Mouse (Mus musculus): ENCODE measurements around the gene Xrcc4. TPM values are rescaled to one million over a fixed set of nuclear protein-coding genes. Genes with fewer than 3 reads are reported as not detected.

Gene Xrcc4
- polyA plus RNA-seq, 1 experiment = 0.06 TPM

DNA sequence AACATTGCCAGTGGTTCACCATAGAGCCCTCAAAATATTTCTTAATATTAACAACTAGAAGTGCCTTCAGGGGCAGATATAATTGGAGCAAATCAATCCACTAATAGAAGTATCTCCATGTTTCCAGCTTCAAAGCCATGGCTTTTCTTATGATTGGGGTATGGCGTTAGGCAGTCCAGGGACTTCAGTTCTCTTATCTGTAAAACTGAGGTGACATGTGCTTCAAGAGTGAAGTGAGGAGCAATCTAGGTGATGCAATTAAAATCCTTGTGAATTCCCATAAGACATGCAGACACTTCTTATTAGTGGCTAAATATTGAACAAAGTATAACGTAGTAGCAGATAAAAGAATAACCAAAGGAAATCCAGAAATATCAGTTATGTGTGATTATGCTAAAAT lies 238.7 kb downstream of the Xrcc4 start:
- Histone ChIP-seq H3K4me3 (replicated peaks) (no peak overlapping the region), H3K4me1 (ENCODE audit: control insufficient read depth) (no peaks in the 10 kb centered on the region), H3K9me3 (ENCODE audit: control insufficient read depth, low read length) (no peaks in the 10 kb centered on the region), H3K36me3 (ENCODE audit: control insufficient read depth) (no peaks in the 10 kb centered on the region), H3K27me3 (ENCODE audit: control insufficient read depth) (no peaks in the 10 kb centered on the region)
- TF ChIP-seq GATA1 (IDR thresholded peaks at IDR 0.05; ENCODE audit: low read length) (no peak), TAL1 (IDR thresholded peaks at IDR 0.05; ENCODE audit: low read length) (no peak)

DNA sequence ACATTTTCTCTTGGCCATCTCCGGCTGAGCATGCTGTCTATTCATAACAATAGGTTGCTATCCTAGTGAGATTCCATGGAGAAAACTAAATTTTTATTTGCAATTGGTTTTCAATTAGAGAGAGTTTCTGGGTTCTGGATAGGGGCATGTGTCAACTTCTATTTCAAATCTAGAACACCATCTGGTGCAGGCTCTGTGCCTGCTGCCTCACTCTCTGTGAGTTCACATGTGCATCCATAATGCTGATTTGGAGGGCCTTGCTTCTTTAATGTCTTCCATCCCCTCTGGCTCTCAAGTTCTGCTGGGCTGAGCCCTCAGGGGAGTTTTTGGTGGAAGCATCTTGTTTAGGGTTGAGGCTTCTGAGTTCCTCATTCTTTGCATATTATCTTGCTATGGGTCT lies 239.5 kb downstream of the Xrcc4 start:
- Histone ChIP-seq H3K27me3 (ENCODE audit: control insufficient read depth) (no peaks in the 10 kb centered on the region), H3K4me1 (ENCODE audit: control insufficient read depth) (no peaks in the 10 kb centered on the region), H3K4me3 (replicated peaks) (no peak overlapping the region), H3K36me3 (ENCODE audit: control insufficient read depth) (no peaks in the 10 kb centered on the region), H3K9me3 (ENCODE audit: control insufficient read depth, low read length) (no peaks in the 10 kb centered on the region)
- no peak for TF ChIP-seq GATA1 (IDR thresholded peaks at IDR 0.05; ENCODE audit: low read length)
- no peak for TF ChIP-seq TAL1 (IDR thresholded peaks at IDR 0.05; ENCODE audit: low read length)

DNA sequence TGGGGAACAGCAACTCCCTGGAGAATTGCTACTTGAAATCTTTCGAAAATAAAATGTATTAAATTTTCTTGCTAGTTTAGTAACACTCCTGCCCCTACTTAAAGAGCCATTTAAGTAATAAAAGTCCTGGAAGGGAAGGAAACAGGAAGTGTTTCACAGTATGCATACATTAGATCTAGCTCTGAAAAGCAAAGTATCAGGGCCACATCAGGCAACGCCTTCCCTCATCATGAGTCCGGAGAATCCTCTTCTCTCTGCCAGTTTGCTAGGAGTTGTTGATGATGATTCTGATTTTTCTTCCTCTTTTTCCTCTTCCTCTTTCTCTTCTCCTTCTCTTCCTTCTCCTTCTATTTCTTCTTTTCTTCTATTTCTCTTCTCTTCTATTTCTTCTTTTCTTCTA lies 250.8 kb downstream of the Xrcc4 start:
- TF ChIP-seq TAL1 (IDR thresholded peaks at IDR 0.05; ENCODE audit: low read length) (no peak), GATA1 (IDR thresholded peaks at IDR 0.05; ENCODE audit: low read length) (no peak)
- H3K27me3 ChIP-seq (ENCODE audit: control insufficient read depth) = no peaks in the 10 kb centered on the region
- H3K4me1 ChIP-seq (ENCODE audit: control insufficient read depth) = no peaks in the 10 kb centered on the region
- H3K36me3 ChIP-seq (ENCODE audit: control insufficient read depth) = no peaks in the 10 kb centered on the region
- H3K9me3 ChIP-seq (ENCODE audit: control insufficient read depth, low read length) = no peaks in the 10 kb centered on the region
- H3K4me3 ChIP-seq (replicated peaks) = no peak overlapping the region

DNA sequence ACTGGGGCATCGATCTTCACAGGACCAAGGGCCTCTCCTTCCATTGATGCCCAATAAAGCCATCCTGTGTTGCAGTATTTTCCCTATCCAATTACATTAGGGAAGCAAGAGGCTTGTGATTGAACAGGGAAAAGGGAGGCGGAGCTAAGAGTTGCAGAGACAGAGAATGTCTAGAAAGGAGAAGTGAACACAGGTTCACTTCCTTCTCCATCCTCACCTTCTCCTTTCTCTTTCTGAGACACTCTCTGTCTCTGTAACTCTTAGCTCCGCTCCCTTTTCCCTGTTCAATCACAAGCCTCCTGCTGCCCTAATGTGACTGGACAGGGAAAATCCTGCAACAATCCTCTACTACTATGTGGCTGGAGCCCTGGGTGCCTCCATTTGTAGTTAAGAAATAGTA lies 254.9 kb downstream of the Xrcc4 start:
- Histone ChIP-seq H3K36me3 (ENCODE audit: control insufficient read depth) (no peaks in the 10 kb centered on the region), H3K4me3 (replicated peaks) (no peak overlapping the region), H3K9me3 (ENCODE audit: control insufficient read depth, low read length) (no peaks in the 10 kb centered on the region), H3K27me3 (ENCODE audit: control insufficient read depth) (no peaks in the 10 kb centered on the region), H3K4me1 (ENCODE audit: control insufficient read depth) (no peaks in the 10 kb centered on the region)
- TF ChIP-seq GATA1 (IDR thresholded peaks at IDR 0.05; ENCODE audit: low read length) (no peak), TAL1 (IDR thresholded peaks at IDR 0.05; ENCODE audit: low read length) (no peak)

DNA sequence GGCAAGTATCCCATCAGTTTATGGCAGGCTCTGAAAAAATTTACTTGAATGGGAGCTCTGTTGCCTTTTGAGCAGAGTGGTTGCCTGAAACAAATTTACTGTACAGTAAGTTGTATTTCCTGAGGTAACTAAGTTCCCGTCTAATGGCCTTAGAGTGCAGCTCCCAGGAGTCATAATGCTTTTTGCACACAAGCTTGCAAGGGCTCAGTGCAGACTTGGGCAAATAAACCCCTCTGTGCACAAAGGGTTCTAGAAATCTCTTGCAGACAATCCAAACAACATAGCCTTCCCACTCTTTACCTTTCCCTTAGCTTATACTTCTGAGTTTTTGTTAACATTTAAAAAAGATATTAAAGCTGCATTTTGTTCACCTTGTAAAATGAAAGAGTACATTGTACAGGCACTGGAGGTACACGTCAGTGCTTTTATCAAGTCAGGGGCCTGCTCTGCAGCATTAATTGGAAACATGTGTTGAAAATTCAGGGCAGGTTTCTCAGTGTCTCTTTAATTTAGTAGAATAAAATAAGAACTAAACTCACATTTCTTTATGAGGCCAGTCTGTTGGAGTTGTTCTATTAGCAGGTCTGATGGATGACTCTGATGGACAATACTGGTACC lies 256.2 kb downstream of the Xrcc4 start:
- Histone ChIP-seq H3K36me3 (ENCODE audit: control insufficient read depth) (no peaks in the 10 kb centered on the region), H3K4me1 (ENCODE audit: control insufficient read depth) (no peaks in the 10 kb centered on the region), H3K4me3 (replicated peaks) (no peak overlapping the region), H3K9me3 (ENCODE audit: control insufficient read depth, low read length) (no peaks in the 10 kb centered on the region), H3K27me3 (ENCODE audit: control insufficient read depth) (no peaks in the 10 kb centered on the region)
- TF ChIP-seq TAL1 (IDR thresholded peaks at IDR 0.05; ENCODE audit: low read length) (no peak), GATA1 (IDR thresholded peaks at IDR 0.05; ENCODE audit: low read length) (no peak)

DNA sequence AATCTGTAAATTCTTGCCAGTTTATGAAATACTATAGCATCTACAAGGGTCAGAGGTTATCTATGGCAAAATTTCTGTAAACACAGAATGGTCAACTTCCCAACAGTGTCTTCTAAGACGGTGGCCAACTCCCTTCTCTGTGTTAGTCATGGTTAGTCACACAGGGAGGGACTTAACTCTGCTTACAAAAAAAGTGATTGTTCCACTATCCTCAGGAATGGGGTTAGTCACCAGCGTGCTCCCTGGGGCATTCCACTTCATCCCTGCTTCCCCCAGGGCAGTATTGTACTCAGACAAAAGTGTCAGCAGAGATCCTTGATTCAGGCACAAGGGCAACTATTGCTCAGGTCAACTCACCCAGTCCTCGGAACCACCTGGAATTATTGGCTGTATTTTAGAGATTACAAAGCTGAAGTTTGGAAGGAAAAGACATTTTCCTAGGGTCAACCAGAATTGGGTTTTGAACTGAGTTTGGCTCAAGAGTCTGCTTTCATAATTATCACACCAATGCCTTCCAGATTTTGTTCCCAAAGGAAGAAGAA lies 260.9 kb downstream of the Xrcc4 start:
- no peaks in the 10 kb centered on the region for H3K9me3 ChIP-seq (ENCODE audit: control insufficient read depth, low read length)
- H3K4me1 ChIP-seq (ENCODE audit: control insufficient read depth) = no peaks in the 10 kb centered on the region
- no peaks in the 10 kb centered on the region for H3K36me3 ChIP-seq (ENCODE audit: control insufficient read depth)
- H3K4me3 ChIP-seq (replicated peaks) = no peak overlapping the region
- no peak for TF ChIP-seq GATA1 (IDR thresholded peaks at IDR 0.05; ENCODE audit: low read length)
- no peaks in the 10 kb centered on the region for H3K27me3 ChIP-seq (ENCODE audit: control insufficient read depth)

DNA sequence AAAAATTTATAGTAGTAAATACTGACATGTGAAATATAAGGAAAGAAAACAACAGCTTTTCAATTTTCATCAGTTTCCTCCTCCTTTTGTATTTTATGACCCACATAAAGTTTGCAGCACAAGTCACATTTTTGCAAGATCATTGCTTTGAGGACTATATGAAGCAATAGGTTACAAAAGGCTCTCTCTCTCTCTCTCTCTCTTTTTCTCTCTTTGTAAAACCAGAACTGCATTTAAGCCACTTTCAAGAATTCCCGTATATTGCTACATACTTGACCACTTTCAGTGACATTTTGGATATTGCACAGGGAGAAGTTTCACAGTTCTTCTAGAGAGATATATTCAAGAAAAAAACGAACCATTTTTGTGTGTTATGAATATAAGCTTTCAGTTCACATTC lies 261.6 kb downstream of the Xrcc4 start:
- Histone ChIP-seq H3K27me3 (ENCODE audit: control insufficient read depth) (no peaks in the 10 kb centered on the region), H3K4me3 (replicated peaks) (no peak overlapping the region), H3K4me1 (ENCODE audit: control insufficient read depth) (no peaks in the 10 kb centered on the region), H3K9me3 (ENCODE audit: control insufficient read depth, low read length) (no peaks in the 10 kb centered on the region), H3K36me3 (ENCODE audit: control insufficient read depth) (no peaks in the 10 kb centered on the region)
- TF ChIP-seq GATA1 (IDR thresholded peaks at IDR 0.05; ENCODE audit: low read length) (no peak), TAL1 (IDR thresholded peaks at IDR 0.05; ENCODE audit: low read length) (no peak)

DNA sequence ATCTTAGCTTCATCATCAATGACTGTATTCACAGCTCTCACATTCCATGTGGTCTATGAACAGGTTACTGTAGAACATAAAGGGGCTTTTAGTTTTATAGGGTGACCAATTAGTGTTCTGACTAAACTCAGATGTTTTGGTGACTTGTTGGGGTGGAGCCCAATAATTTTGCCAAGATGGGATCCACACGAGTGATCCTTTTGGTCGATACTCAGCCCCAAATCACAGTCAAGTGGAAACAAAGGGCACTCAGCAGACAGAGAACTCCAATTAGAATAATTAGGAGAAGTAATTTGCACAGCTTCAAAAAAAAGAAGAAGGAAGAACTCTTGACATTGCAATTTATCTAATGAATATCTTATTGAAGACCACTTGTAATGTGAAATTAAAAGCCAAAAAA lies 274.9 kb downstream of the Xrcc4 start:
- Histone ChIP-seq H3K36me3 (ENCODE audit: control insufficient read depth) (no peaks in the 10 kb centered on the region), H3K9me3 (ENCODE audit: control insufficient read depth, low read length) (no peaks in the 10 kb centered on the region), H3K4me3 (replicated peaks) (no peak overlapping the region), H3K27me3 (ENCODE audit: control insufficient read depth) (no peaks in the 10 kb centered on the region), H3K4me1 (ENCODE audit: control insufficient read depth) (peaks cover 12% of the 10 kb centered on the region)
- TF ChIP-seq GATA1 (IDR thresholded peaks at IDR 0.05; ENCODE audit: low read length) (no peak), TAL1 (IDR thresholded peaks at IDR 0.05; ENCODE audit: low read length) (no peak)

DNA sequence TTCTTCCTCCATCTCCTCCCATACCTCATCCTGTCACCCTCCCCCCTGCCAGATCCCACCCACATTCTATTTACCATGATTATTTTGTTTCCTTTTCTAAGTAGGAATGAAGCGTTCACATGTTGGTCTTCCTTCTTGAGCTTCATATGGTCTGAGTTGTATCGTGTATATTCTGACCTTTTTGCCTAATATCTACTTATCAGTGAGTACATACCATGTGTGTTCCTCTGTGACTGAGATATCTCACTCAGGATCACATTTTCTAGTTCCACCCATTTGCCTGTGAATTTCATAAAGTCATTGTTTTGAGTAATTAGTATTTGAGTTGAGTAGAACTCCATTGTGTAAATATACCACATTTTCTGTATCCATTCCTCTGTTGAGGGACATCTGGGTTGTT lies 277.2 kb downstream of the Xrcc4 start:
- Histone ChIP-seq H3K27me3 (ENCODE audit: control insufficient read depth) (no peaks in the 10 kb centered on the region), H3K9me3 (ENCODE audit: control insufficient read depth, low read length) (no peaks in the 10 kb centered on the region), H3K4me3 (replicated peaks) (no peak overlapping the region), H3K4me1 (ENCODE audit: control insufficient read depth) (peaks cover 12% of the 10 kb centered on the region), H3K36me3 (ENCODE audit: control insufficient read depth) (no peaks in the 10 kb centered on the region)
- TF ChIP-seq GATA1 (IDR thresholded peaks at IDR 0.05; ENCODE audit: low read length) = no peak
- no peak for TF ChIP-seq TAL1 (IDR thresholded peaks at IDR 0.05; ENCODE audit: low read length)

DNA sequence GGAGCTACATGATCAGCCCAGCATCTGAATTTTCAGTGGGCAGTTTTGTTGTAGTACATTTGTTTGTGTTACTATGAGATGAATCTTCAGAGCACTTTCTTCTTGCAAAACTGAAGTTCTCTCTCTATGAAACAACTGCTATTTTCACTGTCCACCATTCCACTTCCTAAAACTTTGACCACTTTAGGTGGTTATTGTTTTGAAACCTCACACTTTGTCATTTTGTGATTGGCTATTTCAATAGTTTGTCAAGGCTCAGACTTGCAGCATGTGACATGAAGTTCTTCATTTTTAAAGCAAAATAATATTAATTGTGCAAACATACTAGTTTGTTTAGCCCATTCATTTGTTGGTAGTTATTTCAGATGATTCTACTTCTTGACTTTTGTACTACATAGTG lies 280.4 kb downstream of the Xrcc4 start:
- H3K27me3 ChIP-seq (ENCODE audit: control insufficient read depth) = no peaks in the 10 kb centered on the region
- H3K36me3 ChIP-seq (ENCODE audit: control insufficient read depth) = no peaks in the 10 kb centered on the region
- no peak overlapping the region for H3K4me3 ChIP-seq (replicated peaks)
- peaks cover 12% of the 10 kb centered on the region for H3K4me1 ChIP-seq (ENCODE audit: control insufficient read depth)
- TF ChIP-seq GATA1 (IDR thresholded peaks at IDR 0.05; ENCODE audit: low read length) = no peak
- TF ChIP-seq TAL1 (IDR thresholded peaks at IDR 0.05; ENCODE audit: low read length) = no peak
- H3K9me3 ChIP-seq (ENCODE audit: control insufficient read depth, low read length) = peaks cover 3% of the 10 kb centered on the region; the same call in 1 of the 2 replicates
